Mouse (Mus musculus) lung, adult 2 months (tissue): Measurements from ENCODE around the gene Nfkbib. TPM values are rescaled to one million over a fixed set of nuclear protein-coding genes. Genes with fewer than 3 reads are reported as not detected.
A peak's percentile ranks its signal among the peaks of the same experiment; 100 is the strongest.

Source experiments
- DNase-seq: peaks from one replicate; pipeline ENCODE4 v3.0.0; 2022
- H3K4me1 ChIP-seq: fragments of 200-500 bp; 2 replicates; pipeline ENCODE4 v1.6.1; 2011; ENCODE audit warnings: low read length; ENCODE audit not compliant: control insufficient read depth, insufficient read depth
- H3K4me3 ChIP-seq: fragments of 200-500 bp; replicated peaks from 2 replicates; pipeline ENCODE3; 2011; ENCODE audit warnings: low read depth, mild to moderate bottlenecking, control low read depth, low read length; ENCODE audit errors: extremely low read depth
- CTCF ChIP-seq: fragments of 200-500 bp; IDR thresholded peaks from 2 replicates; pipeline ENCODE4 v1.5.1; 2011; ENCODE audit warnings: mild to moderate bottlenecking, low read length, control low read depth; ENCODE audit not compliant: insufficient read depth
- POLR2A ChIP-seq: fragments of 200-500 bp; IDR thresholded peaks from 2 replicates; pipeline ENCODE4 v1.6.1; 2011; ENCODE audit warnings: low read depth, mild to moderate bottlenecking, control low read depth, low read length, borderline replicate concordance; ENCODE audit errors: extremely low read depth
- WGBS: fragments of 180-500 bp; shearing (Covaris S2); methylation state at CpG from one replicate; pipeline ENCODE4 v1.1.7; 2018; 5-methylcytosine and 5-hydroxymethylcytosine counted together
- polyA plus RNA-seq: library from polyadenylated mRNA; depleted of rRNA; stranded (reverse); fragments of >200 nt; gene quantifications from 2 replicates; pipeline ENCODE4 v1.2.3, GENCODE M21; 2012

Nfkbib gene
- polyA plus RNA-seq, 1 experiment = 49.2 TPM

GRCm38 (mm10) chr7:28790066-28790806 is 22.9 kb upstream of the Nfkbib start:
- 63% methylated on average over 8 of the region's 8 CpGs for WGBS
- no peaks in the 10 kb centered on the region for H3K4me1 ChIP-seq
- no peak overlapping the region for H3K4me3 ChIP-seq
- TF ChIP-seq CTCF (no peak), POLR2A (no peak)
- no peak for DNase-seq

GRCm38 (mm10) chr7:28789235-28789634 is 21.9 kb upstream of the Nfkbib start:
- TF ChIP-seq CTCF = no peak
- TF ChIP-seq POLR2A = no peak
- H3K4me3 ChIP-seq = no peak overlapping the region
- DNase-seq = no peak
- WGBS = 61% methylated on average over 3 of the region's 3 CpGs
- H3K4me1 ChIP-seq = no peaks in the 10 kb centered on the region

- TF ChIP-seq POLR2A (no peak), CTCF (no peak)
- no peak for DNase-seq
- 52% methylated on average over 5 of the region's 5 CpGs for WGBS
- H3K4me1 ChIP-seq = no peaks in the 10 kb centered on the region
- peak within 1 kb of the TSS; percentile 49 for H3K4me3 ChIP-seq
Measured at GRCm38 (mm10) chr7:28788307-28789195, 21.2 kb upstream of the Nfkbib start, which contains the start of gene Rinl. Gene Rinl (plus strand): TSS chr7:28788969.

GRCm38 (mm10) chr7:28787884-28788283 is 20.6 kb upstream of the Nfkbib start:
- 87% methylated on average over 9 of the region's 9 CpGs for WGBS
- H3K4me3 ChIP-seq = no peak overlapping the region
- H3K4me1 ChIP-seq = no peaks in the 10 kb centered on the region
- no peak for TF ChIP-seq CTCF
- TF ChIP-seq POLR2A = no peak
- DNase-seq = no peak

- H3K4me3 ChIP-seq = no peak overlapping the region
- TF ChIP-seq CTCF = no peak
- TF ChIP-seq POLR2A = no peak
- DNase-seq = no peak
- peaks cover 3% of the 10 kb centered on the region; the same call in 1 of the 2 replicates for H3K4me1 ChIP-seq
- 87% methylated on average over 5 of the region's 5 CpGs for whole genome bisulfite sequencing
Measured at GRCm38 (mm10) chr7:28785161-28785560, 17.8 kb upstream of the Nfkbib start.

- Histone ChIP-seq H3K4me3 (no peak overlapping the region), H3K4me1 (peaks cover 4% of the 10 kb centered on the region; the same call in 1 of the 2 replicates)
- TF ChIP-seq CTCF (no peak), POLR2A (no peak)
- no peak for DNase-seq
- WGBS = 86% methylated on average over 8 of the region's 8 CpGs
Measured at GRCm38 (mm10) chr7:28781261-28781663, 13.9 kb upstream of the Nfkbib start.

- TF ChIP-seq CTCF = no peak
- TF ChIP-seq POLR2A = no peak
- Histone ChIP-seq H3K4me1 (peaks cover 4% of the 10 kb centered on the region; the same call in 1 of the 2 replicates), H3K4me3 (no peak overlapping the region)
- DNase-seq = no peak
- WGBS = 47% methylated on average over 7 of the region's 7 CpGs
Measured at GRCm38 (mm10) chr7:28780857-28781256, 13.5 kb upstream of the Nfkbib start.

GRCm38 (mm10) chr7:28780067-28780658 is 12.9 kb upstream of the Nfkbib start:
- peak; percentile 81 for DNase-seq
- peaks cover 4% of the 10 kb centered on the region; the same call in 1 of the 2 replicates for H3K4me1 ChIP-seq
- no peak overlapping the region for H3K4me3 ChIP-seq
- 33% methylated on average over 6 of the region's 6 CpGs for WGBS
- TF ChIP-seq CTCF (peak; percentile 73), POLR2A (no peak)

GRCm38 (mm10) chr7:28778825-28779224 is 11.5 kb upstream of the Nfkbib start:
- 88% methylated on average over 9 of the region's 9 CpGs for WGBS
- TF ChIP-seq POLR2A (no peak), CTCF (no peak)
- peaks cover 4% of the 10 kb centered on the region; the same call in 1 of the 2 replicates for H3K4me1 ChIP-seq
- H3K4me3 ChIP-seq = no peak overlapping the region
- no peak for DNase-seq

- 88% methylated on average over 7 of the region's 7 CpGs for WGBS
- H3K4me1 ChIP-seq = peaks cover under 1% of the 10 kb centered on the region; the same call in 1 of the 2 replicates
- H3K4me3 ChIP-seq = no peak overlapping the region
- no peak for TF ChIP-seq CTCF
- DNase-seq = no peak
Measured at GRCm38 (mm10) chr7:28775129-28775528, 7.8 kb upstream of the Nfkbib start.
